15 mouse cellular contexts compared by ENCODE assay signal in the genomic region with DNA sequence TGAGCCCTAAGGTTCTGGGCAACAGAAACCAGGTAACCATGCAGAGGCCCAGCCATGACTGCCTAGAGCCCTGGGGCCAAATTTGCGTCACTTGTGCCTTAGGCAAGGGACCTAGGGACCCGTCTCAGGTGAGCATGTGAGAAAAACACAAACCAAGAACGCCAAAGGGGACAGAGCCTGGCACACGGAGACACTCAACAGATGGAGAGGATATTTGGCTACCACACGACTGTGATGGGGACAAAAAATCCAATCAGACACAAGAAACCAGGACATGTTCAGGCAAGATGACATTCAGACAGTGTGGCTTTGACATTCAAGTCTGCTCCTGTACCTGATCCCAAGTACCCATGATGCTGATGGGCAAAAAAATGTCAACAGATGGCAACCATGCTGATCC. TPM values are rescaled to one million over a fixed set of nuclear protein-coding genes. Genes with fewer than 3 reads are reported as not detected.
DNase-seq lines count a peak whose midpoint lies in the region; ATAC-seq and TF ChIP-seq lines count a peak whose summit lies in the region.
"Had no signal": no experiment of that assay in that cellular context is flagged by ENCODE, and none has a peak within 500 bp of the region (broad histone marks: within the 10 kb centered on the region; RNA-seq: fewer than 3 reads in every experiment).

No protein-coding gene starts in this region.

- H3K27ac ChIP-seq in left cerebral cortex, adult 2 months, result peak overlapping the region; percentile 61; the same call in 1 of the 2 replicates
- H3K27ac ChIP-seq in hindbrain, embryonic 16.5 days (ENCODE audit: low read depth, low read length), result no peak overlapping the region
- H3K27ac ChIP-seq in neural tube, embryonic 15.5 days (replicated peaks), result no peak overlapping the region
- H3K27ac ChIP-seq: embryonic facial prominence, embryonic 13.5 days had no signal

- no peak for TF ChIP-seq CTCF in left cerebral cortex, adult 2 months (IDR thresholded peaks at IDR 0.05)

- H3K9me3 ChIP-seq in hindbrain, embryonic 16.5 days (ENCODE audit: control insufficient read depth, low read length), result no peaks in the 10 kb centered on the region
- H3K9me3 ChIP-seq in neural tube, embryonic 15.5 days (replicated peaks), result no peaks in the 10 kb centered on the region
- H3K9me3 ChIP-seq: embryonic facial prominence, embryonic 13.5 days; heart, embryonic 12.5 days had no signal

- no peak overlapping the region for H3K4me3 ChIP-seq in left cerebral cortex, adult 2 months
- 0 out of 2 replicates have a peak overlapping the region, but pooled peaks have one; percentile 7 for H3K4me3 ChIP-seq in hindbrain, embryonic 16.5 days (ENCODE audit: low read length)
- H3K4me3 ChIP-seq in neural tube, embryonic 15.5 days (replicated peaks), result 0 out of 2 replicates have a peak overlapping the region, but pooled peaks have one; percentile 12
- H3K4me3 ChIP-seq: embryonic facial prominence, embryonic 13.5 days; heart, embryonic 12.5 days had no signal

- H3K9ac ChIP-seq in hindbrain, embryonic 16.5 days (ENCODE audit: low read depth, low read length), result no peak overlapping the region
- H3K9ac ChIP-seq in neural tube, embryonic 15.5 days (replicated peaks), result no peak overlapping the region
- H3K9ac ChIP-seq: embryonic facial prominence, embryonic 13.5 days; heart, embryonic 12.5 days had no signal

- H3K27me3 ChIP-seq in hindbrain, embryonic 16.5 days (replicated peaks; ENCODE audit: control insufficient read depth, insufficient read depth, low read length), result no peaks in the 10 kb centered on the region
- no peaks in the 10 kb centered on the region for H3K27me3 ChIP-seq in neural tube, embryonic 15.5 days (replicated peaks)
- H3K27me3 ChIP-seq: embryonic facial prominence, embryonic 13.5 days had no signal

- WGBS in hindbrain, embryonic 16.5 days, result 63% methylated on average over 5 of the region's 5 CpGs
- 88% methylated on average over 5 of the region's 5 CpGs for WGBS in neural tube, embryonic 15.5 days

- peaks cover 33% of the 10 kb centered on the region for H3K36me3 ChIP-seq in hindbrain, embryonic 16.5 days (ENCODE audit: control insufficient read depth, insufficient read depth, low read length)
- H3K36me3 ChIP-seq in neural tube, embryonic 15.5 days, result peaks cover 75% of the 10 kb centered on the region

- peaks cover 68% of the 10 kb centered on the region for H3K4me1 ChIP-seq in hindbrain, embryonic 16.5 days (ENCODE audit: control insufficient read depth, insufficient read depth, low read depth, low read length)
- H3K4me1 ChIP-seq in neural tube, embryonic 15.5 days, result peaks cover 79% of the 10 kb centered on the region

- peak overlapping the region; percentile 38 for H3K4me2 ChIP-seq in hindbrain, embryonic 16.5 days (ENCODE audit: low read length)
- H3K4me2 ChIP-seq in neural tube, embryonic 15.5 days, result peak overlapping the region; percentile 43
- H3K4me2 ChIP-seq: embryonic facial prominence, embryonic 13.5 days; heart, embryonic 12.5 days had no signal

- DNase-seq in left cerebral cortex, adult 2 months (ENCODE audit: extremely low spot score in 1 of 2, low spot score in 2 of 2), result no peak
- no peak for DNase-seq in left cerebral cortex, postnatal 36 days (ENCODE audit: low spot score in 2 of 2)
- peak; percentile 51 to 60 for DNase-seq in cerebellum, postnatal 10 days
- DNase-seq in layer of hippocampus, adult 9-11 months, result no peak
- DNase-seq in lung, postnatal 4 days, result no peak
- no peak for DNase-seq in frontal cortex, postnatal 14 days (ENCODE audit: low spot score in 2 of 2)
- DNase-seq: gastrocnemius, postnatal 36 days; heart, postnatal 4 days; kidney, adult 18-20 months; kidney, postnatal 25 days; liver had no signal

- no peak for ATAC-seq in hindbrain, embryonic 16.5 days
- ATAC-seq in neural tube, embryonic 15.5 days (ENCODE audit: low FRiP score), result no peak

- intact Hi-C loops in left cerebral cortex, adult 2 months (cut with DNase I), result no loop called here
- intact Hi-C loops in left cerebral cortex, postnatal 36 days (cut with DNase I), result no loop called here

RNA-seq across cellular contexts. Expression of a gene that starts 6.1 kb away (rescaled TPM):
- 100 to 1,000 TPM; 417 to 506 TPM for total RNA-seq in left cerebral cortex, adult 2 months (2021)
- total RNA-seq in left cerebral cortex, postnatal 36 days (2021), result 100 to 1,000 TPM; 460 to 493 TPM
- 1,495 and 1,654 TPM in 2 replicates for polyA plus RNA-seq in hindbrain, embryonic 16.5 days (2015; fragmentation: Nextera tagmentation; extraction: Ambion mirVana)
- 1,201 and 1,460 TPM in 2 replicates for polyA plus RNA-seq in neural tube, embryonic 15.5 days (2015; fragmentation: Nextera tagmentation; extraction: Ambion mirVana)

Comparison
In these comparisons a context has a peak if more than half of its experiments do, and no peak if none do; other contexts are left out.
1. DNase-seq: peak in cerebellum, postnatal 10 days (2 of 2); none in left cerebral cortex, adult 2 months (0 of 2), left cerebral cortex, postnatal 36 days (0 of 2), layer of hippocampus, adult 9-11 months (single experiment), lung, postnatal 4 days (0 of 2) and frontal cortex, postnatal 14 days (0 of 2).